Mouse (Mus musculus): ENCODE measurements around the gene Fam43a.

DNA sequence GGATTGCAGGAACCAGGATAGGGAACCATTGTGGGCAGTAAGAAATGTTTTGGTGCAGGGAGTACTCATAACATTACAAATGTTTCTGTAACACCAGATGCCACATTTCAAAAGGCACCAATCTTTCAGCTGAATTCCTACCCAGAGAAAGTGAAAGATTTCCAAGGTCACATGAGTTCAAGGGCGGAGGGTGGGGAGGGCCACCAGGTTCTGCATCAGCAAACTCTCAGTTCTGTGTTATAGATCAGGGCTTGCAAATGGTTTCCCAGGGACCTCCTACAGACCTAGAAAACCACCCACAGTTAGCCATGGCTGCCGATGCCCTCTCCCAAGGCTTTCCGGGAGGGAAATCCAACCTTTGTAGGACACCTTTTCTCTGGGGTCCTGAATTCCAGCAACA is 8.3 kb downstream of the Fam43a start:
- no peak for TF ChIP-seq POLR2A (IDR thresholded peaks at IDR 0.05; ENCODE audit: low read depth, low read length)
- TF ChIP-seq CTCF (IDR thresholded peaks at IDR 0.05; ENCODE audit: extremely low read depth, insufficient read length, insufficient replicate concordance, low read depth, low read length) = no peak

Data from small intestine, adult 2 months (tissue).